Mouse (Mus musculus): Measurements from ENCODE around the gene Cadm1. TPM values are rescaled to one million over a fixed set of nuclear protein-coding genes. Genes with fewer than 3 reads are reported as not detected.

Cadm1 gene
- total and polyA plus RNA-seq, 2 experiments from 2014 or later, result 3.7 to 5.5 TPM

DNA sequence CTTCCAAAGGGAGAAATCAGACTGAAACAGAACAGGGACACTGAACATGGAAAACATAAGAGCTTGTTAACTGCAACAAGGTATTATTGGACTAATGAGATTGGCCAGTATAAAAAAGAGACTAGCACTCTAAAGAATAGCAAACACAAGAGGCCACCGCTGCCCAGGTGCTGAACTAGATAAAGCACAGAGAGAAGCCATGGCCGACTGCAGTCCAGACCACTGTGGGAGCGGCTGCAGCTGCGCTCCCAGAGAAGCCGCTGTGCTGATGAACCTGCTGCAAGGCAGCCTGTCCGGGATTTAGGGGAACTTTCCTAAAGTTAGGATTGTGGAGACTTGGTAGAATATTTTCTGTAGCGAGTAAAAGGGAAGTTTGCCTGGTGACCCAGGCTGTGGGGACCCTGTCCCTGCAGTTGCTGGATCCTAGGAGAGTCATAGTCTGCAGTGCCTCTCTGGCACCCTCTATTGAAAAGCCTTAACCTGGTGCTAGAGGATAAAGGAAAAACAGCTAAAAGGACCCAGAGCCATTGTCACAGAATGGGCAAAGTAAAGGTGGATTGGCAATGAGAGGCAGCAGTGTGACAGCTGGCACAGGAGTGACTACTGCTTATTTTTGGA, 57.7 kb downstream of the Cadm1 start:
- no peak overlapping the region for H3K9ac ChIP-seq (replicated peaks; ENCODE audit: low read depth, low read length)
- DNase-seq (ENCODE audit: low spot score) (peak; percentile 15), ATAC-seq (ENCODE audit: insufficient read depth, low read depth) (peak; percentile 55; the same call in 1 of the 2 replicates)
- H3K4me2 ChIP-seq (ENCODE audit: low read depth, low read length), result peak overlapping the region; percentile 40
- no peak for TF ChIP-seq EP300 (IDR thresholded peaks at IDR 0.05; ENCODE audit: low read depth)
- peak; percentile 57 for TF ChIP-seq CTCF (IDR thresholded peaks at IDR 0.05; ENCODE audit: low read depth)
- no peaks in the 10 kb centered on the region for H3K9me3 ChIP-seq (replicated peaks; ENCODE audit: control insufficient read depth, low read length)
- WGBS, result 41% methylated on average over 7 of the region's 7 CpGs
- H3K4me1 ChIP-seq (ENCODE audit: control insufficient read depth, insufficient read depth), result peaks cover 7% of the 10 kb centered on the region; the same call in 1 of the 2 replicates
- no peak overlapping the region for H3K4me3 ChIP-seq (ENCODE audit: low read depth, low read length)
- 0 out of 2 replicates have a peak, but pooled peaks cover 3% of the 10 kb centered on the region for H3K27me3 ChIP-seq (ENCODE audit: control insufficient read depth, insufficient read depth, low read length)
- no peak overlapping the region for H3K27ac ChIP-seq (ENCODE audit: low read depth)
- H3K36me3 ChIP-seq (replicated peaks; ENCODE audit: control insufficient read depth, insufficient read depth, low read length), result no peaks in the 10 kb centered on the region

DNA sequence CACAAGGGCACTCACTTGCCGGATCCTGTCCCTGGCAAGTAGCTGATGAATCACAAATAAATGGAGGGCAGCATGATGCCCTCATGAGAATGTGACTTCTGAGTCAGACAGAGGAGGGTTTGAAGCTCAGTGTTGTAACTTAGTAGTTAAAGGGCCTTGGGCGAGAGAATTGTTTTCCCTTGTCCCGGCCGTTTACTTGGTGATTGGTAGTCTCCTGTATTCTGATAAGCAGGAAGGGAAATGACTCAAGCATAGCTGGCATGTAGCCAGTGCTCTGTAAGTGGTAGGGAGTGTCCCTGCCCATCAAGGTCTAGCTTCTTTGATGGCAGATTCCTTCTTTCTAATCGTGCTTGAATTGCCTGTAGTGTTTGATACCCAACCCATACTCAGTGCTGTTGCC, 59.9 kb downstream of the Cadm1 start:
- no peak overlapping the region for H3K4me2 ChIP-seq (ENCODE audit: low read depth, low read length)

DNA sequence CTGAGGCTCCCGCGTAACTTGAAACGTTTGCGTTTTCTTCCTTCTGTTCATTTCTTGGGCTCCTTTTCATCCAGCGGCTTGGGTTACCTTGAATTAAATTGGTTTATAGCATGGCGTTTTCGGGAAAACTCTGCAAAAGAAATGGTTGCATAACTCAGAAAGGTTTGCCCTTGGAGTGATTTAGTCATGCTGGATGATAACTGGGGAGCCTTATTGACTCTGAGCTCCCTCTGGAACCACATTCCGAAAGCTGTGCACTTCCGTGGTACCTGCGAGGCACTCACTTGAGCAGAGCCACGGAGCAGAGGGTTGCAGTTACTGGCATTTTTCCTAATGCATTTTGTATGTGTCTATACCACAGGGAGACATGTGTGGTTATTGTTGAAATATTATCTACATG, 71.6 kb downstream of the Cadm1 start:
- no peak for TF ChIP-seq EP300 (IDR thresholded peaks at IDR 0.05; ENCODE audit: low read depth)
- no peak for TF ChIP-seq CTCF (IDR thresholded peaks at IDR 0.05; ENCODE audit: low read depth)
- no peak overlapping the region for H3K4me3 ChIP-seq (ENCODE audit: low read depth, low read length)
- H3K27me3 ChIP-seq (ENCODE audit: control insufficient read depth, insufficient read depth, low read length), result 0 out of 2 replicates have a peak, but pooled peaks cover 7% of the 10 kb centered on the region
- no peaks in the 10 kb centered on the region for H3K9me3 ChIP-seq (replicated peaks; ENCODE audit: control insufficient read depth, low read length)
- whole genome bisulfite sequencing, result 90% methylated on average over 11 of the region's 11 CpGs
- H3K27ac ChIP-seq (ENCODE audit: low read depth), result no peak overlapping the region
- no peak for ATAC-seq (ENCODE audit: insufficient read depth, low read depth)
- DNase-seq (ENCODE audit: low spot score), result no peak
- no peaks in the 10 kb centered on the region for H3K36me3 ChIP-seq (replicated peaks; ENCODE audit: control insufficient read depth, insufficient read depth, low read length)
- no peaks in the 10 kb centered on the region for H3K4me1 ChIP-seq (ENCODE audit: control insufficient read depth, insufficient read depth)
- no peak overlapping the region for H3K9ac ChIP-seq (replicated peaks; ENCODE audit: low read depth, low read length)
- no peak overlapping the region for H3K4me2 ChIP-seq (ENCODE audit: low read depth, low read length)

More for the DNA sequence above, 59.9 kb downstream of the Cadm1 start:
- H3K27me3 ChIP-seq (ENCODE audit: control insufficient read depth, insufficient read depth, low read length), result 0 out of 2 replicates have a peak, but pooled peaks cover 3% of the 10 kb centered on the region
- DNase-seq (ENCODE audit: low spot score) (peak; percentile 64), ATAC-seq (ENCODE audit: insufficient read depth, low read depth) (peak; percentile 30; the same call in 1 of the 2 replicates)
- H3K4me3 ChIP-seq (ENCODE audit: low read depth, low read length), result no peak overlapping the region
- no peaks in the 10 kb centered on the region for H3K9me3 ChIP-seq (replicated peaks; ENCODE audit: control insufficient read depth, low read length)
- H3K9ac ChIP-seq (replicated peaks; ENCODE audit: low read depth, low read length), result no peak overlapping the region
- peaks cover 7% of the 10 kb centered on the region; the same call in 1 of the 2 replicates for H3K4me1 ChIP-seq (ENCODE audit: control insufficient read depth, insufficient read depth)
- WGBS, result 4% methylated on average over 5 of the region's 5 CpGs
- no peak overlapping the region for H3K27ac ChIP-seq (ENCODE audit: low read depth)
- H3K36me3 ChIP-seq (replicated peaks; ENCODE audit: control insufficient read depth, insufficient read depth, low read length), result no peaks in the 10 kb centered on the region
- no peak for TF ChIP-seq CTCF (IDR thresholded peaks at IDR 0.05; ENCODE audit: low read depth)
- no peak for TF ChIP-seq EP300 (IDR thresholded peaks at IDR 0.05; ENCODE audit: low read depth)

DNA sequence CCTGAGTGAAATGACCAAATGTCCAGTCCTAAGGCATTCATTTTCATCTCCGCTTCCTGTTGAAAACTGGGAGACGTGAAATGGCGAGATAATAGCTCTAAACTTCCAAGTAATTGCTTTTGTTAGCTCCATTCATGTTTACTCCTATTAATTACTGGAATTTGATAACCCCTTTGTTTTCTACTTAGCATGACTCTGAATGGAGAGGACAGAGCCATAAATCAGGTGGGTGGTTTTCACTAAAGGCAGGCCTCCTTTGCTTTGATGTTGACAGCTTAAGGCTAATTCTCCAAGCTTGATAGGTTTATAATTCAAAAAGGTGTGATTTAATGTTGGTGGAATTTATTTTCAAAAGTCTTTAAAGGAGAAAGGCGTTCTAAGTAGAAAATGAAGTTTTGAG, 74.0 kb downstream of the Cadm1 start:
- no peak for ATAC-seq (ENCODE audit: insufficient read depth, low read depth)

DNA sequence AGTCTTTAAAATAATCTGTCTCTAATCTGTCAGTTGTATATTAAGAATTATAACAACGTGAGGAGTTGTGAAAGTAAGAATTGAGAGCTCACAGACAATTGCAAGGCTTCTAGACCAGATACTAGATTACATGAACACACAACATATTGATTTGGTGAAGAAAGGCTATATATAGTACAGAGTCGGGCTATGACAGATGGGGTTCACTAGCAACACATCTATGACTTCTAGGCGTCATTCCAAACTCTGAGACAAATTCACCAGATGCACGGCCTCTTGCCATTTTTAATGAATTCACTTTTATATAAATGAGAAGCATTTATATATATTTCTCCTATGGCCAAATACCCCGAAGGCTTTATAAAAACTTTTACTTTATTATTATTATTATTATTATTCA, 75.7 kb downstream of the Cadm1 start:
- ATAC-seq (ENCODE audit: insufficient read depth, low read depth), result no peak
- no peak overlapping the region for H3K4me2 ChIP-seq (ENCODE audit: low read depth, low read length)
- WGBS, result 62% methylated on average over 5 of the region's 5 CpGs

More for the DNA sequence above, 74.0 kb downstream of the Cadm1 start:
- no peak overlapping the region for H3K27ac ChIP-seq (ENCODE audit: low read depth)
- no peaks in the 10 kb centered on the region for H3K36me3 ChIP-seq (replicated peaks; ENCODE audit: control insufficient read depth, insufficient read depth, low read length)
- H3K9me3 ChIP-seq (replicated peaks; ENCODE audit: control insufficient read depth, low read length), result no peaks in the 10 kb centered on the region
- no peak overlapping the region for H3K4me2 ChIP-seq (ENCODE audit: low read depth, low read length)
- no peak for TF ChIP-seq CTCF (IDR thresholded peaks at IDR 0.05; ENCODE audit: low read depth)
- TF ChIP-seq EP300 (IDR thresholded peaks at IDR 0.05; ENCODE audit: low read depth), result no peak
- 0 out of 2 replicates have a peak, but pooled peaks cover 7% of the 10 kb centered on the region for H3K27me3 ChIP-seq (ENCODE audit: control insufficient read depth, insufficient read depth, low read length)
- DNase-seq (ENCODE audit: low spot score), result no peak
- H3K4me3 ChIP-seq (ENCODE audit: low read depth, low read length), result no peak overlapping the region
- H3K9ac ChIP-seq (replicated peaks; ENCODE audit: low read depth, low read length), result no peak overlapping the region
- 80% methylated on average over 4 of the region's 4 CpGs for WGBS
- H3K4me1 ChIP-seq (ENCODE audit: control insufficient read depth, insufficient read depth), result no peaks in the 10 kb centered on the region

More for the DNA sequence above, 75.7 kb downstream of the Cadm1 start:
- no peaks in the 10 kb centered on the region for H3K4me1 ChIP-seq (ENCODE audit: control insufficient read depth, insufficient read depth)
- no peak overlapping the region for H3K27ac ChIP-seq (ENCODE audit: low read depth)
- H3K4me3 ChIP-seq (ENCODE audit: low read depth, low read length), result no peak overlapping the region
- H3K27me3 ChIP-seq (ENCODE audit: control insufficient read depth, insufficient read depth, low read length), result no peaks in the 10 kb centered on the region
- H3K9ac ChIP-seq (replicated peaks; ENCODE audit: low read depth, low read length), result no peak overlapping the region
- TF ChIP-seq EP300 (IDR thresholded peaks at IDR 0.05; ENCODE audit: low read depth) (no peak), CTCF (IDR thresholded peaks at IDR 0.05; ENCODE audit: low read depth) (no peak)
- H3K36me3 ChIP-seq (replicated peaks; ENCODE audit: control insufficient read depth, insufficient read depth, low read length), result no peaks in the 10 kb centered on the region
- DNase-seq (ENCODE audit: low spot score), result no peak
- no peaks in the 10 kb centered on the region for H3K9me3 ChIP-seq (replicated peaks; ENCODE audit: control insufficient read depth, low read length)
